Mouse (Mus musculus): Measurements from ENCODE around the gene Ankrd10.
"Not testable (repeated sequence)": the region's sequence is repeated elsewhere in the genome, so short reads cannot be mapped to it uniquely, and the experiment has no call there.

Ankrd10 gene

GRCm38 (mm10) chr8:11614126-11614835 is 21.3 kb downstream of the Ankrd10 start:
- in situ Hi-C loops (cut with MboI; ENCODE audit: low sequenced_read_pairs) = loop anchor here (10.0 kb wide), 1 partner anchor 109 kb away; no protein-coding TSS in a partner anchor

GRCm38 (mm10) chr8:11608848-11609247 is 26.7 kb downstream of the Ankrd10 start:
- in situ Hi-C loops (cut with MboI; ENCODE audit: low sequenced_read_pairs) = no loop called here

DNA sequence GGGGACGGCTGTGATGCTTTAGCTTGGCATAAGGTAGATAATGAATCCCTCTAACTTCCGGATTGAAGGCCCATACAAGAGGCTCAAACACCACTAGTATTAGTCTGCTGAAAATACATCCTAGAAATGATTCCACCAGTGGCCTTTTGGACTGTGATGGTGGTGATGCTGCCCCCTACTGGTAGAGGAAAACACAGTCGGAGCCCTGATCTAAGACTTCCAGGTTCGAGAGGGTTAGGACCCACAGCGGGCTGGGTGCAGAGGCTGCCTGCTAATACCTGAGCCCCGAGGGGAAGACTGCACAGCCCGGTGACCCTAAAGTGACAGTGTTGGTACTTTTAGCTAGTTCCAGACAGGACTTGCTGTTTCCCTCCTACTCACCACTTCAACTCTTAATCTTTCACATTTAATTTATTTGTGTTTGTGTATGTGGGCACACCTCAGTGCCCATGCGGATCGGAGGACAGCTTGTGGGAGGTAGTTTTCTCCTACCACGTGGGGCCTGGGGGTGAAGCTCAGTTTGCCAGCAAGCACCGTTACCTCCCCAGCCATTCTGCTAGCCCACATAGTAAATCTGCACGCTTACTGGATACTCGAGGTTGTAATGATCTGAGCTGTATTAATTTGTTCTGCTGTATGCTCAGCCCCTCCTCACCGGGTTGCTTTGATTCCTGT is 33.4 kb downstream of the Ankrd10 start:
- in situ Hi-C loops (cut with MboI; ENCODE audit: low sequenced_read_pairs) = no loop called here

DNA sequence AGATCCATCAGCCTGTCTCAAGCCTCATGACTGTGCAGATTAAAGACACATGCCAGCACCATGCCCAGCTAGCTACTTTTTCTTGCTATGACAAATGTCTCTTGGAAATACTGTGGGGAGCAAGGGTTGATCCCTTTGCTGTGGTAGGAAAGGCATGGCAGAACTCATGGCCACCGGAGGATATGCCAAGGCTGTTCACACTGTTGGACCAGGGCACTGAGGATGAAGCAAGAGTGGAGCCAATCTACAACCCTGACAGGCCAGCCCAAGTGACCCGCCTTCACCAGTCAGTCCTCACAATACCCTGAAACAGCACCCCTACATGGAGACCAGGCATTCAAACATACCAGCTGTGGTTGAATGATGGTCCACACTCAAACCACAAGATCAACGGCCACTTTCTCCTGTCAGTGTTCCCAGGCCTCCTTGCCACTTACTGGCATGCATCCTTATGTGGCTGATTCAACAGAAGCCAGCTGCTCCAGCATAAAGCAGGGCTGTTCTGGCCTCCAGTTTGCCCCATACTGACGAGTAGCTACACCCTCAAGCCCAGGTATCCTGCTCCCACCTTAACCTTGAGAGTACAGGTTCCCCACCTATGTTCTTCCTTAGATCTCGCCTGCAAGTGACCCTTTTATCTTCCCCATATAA is 35.1 kb downstream of the Ankrd10 start:
- in situ Hi-C loops (cut with MboI; ENCODE audit: low sequenced_read_pairs) = no loop called here

GRCm38 (mm10) chr8:11593222-11593884 is 42.2 kb downstream of the Ankrd10 start:
- in situ Hi-C loops (cut with MboI; ENCODE audit: low sequenced_read_pairs) = no loop called here

DNA sequence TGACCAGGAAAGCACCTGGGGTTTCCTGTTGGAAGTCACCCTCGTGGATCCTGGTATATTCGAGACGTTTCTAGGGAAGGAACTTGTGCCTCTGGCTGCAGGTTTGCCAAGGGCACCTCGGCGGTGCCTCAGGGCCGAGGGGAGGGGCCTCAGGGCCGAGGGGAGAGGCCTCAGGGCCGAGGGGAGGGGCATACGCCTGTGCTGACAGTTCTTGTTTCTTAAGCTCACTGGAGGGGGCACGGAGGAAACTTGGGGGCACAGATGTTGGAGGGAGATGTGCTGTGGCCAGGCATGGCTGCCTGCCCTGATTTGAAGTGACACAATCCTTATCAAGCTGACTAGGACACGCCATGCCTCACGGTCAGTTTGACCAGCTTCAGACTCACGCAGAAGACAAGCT is 43.3 kb downstream of the Ankrd10 start:
- in situ Hi-C loops (cut with MboI; ENCODE audit: low sequenced_read_pairs) = no loop called here

GRCm38 (mm10) chr8:11591837-11592236 is 43.7 kb downstream of the Ankrd10 start:
- in situ Hi-C loops (cut with MboI; ENCODE audit: low sequenced_read_pairs) = no loop called here

DNA sequence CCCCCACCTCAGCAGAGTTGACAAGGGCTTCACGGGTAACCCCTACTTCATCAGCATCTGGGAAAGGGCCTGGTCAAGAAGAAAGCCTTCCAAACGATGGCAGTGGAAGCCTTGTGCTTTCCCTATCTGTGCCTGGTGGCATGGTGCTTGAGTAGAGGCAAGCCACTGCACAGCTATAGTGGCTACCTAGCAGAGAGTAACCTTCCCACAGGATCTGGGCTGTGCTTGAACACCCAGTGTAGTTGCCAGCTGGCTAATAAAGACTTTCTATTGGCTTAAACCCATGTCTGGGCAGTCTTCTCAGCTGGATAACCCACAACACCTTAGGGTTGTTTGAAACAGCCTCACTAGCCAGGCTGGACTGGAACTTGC is 49.2 kb downstream of the Ankrd10 start:
- in situ Hi-C loops (cut with MboI; ENCODE audit: low sequenced_read_pairs) = no loop called here

GRCm38 (mm10) chr8:11585513-11586373 is 49.8 kb downstream of the Ankrd10 start:
- in situ Hi-C loops (cut with MboI; ENCODE audit: low sequenced_read_pairs) = no loop called here

- in situ Hi-C loops (cut with MboI; ENCODE audit: low sequenced_read_pairs) = no loop called here
Observed at GRCm38 (mm10) chr8:11575604-11576384, 59.8 kb downstream of the Ankrd10 start.

DNA sequence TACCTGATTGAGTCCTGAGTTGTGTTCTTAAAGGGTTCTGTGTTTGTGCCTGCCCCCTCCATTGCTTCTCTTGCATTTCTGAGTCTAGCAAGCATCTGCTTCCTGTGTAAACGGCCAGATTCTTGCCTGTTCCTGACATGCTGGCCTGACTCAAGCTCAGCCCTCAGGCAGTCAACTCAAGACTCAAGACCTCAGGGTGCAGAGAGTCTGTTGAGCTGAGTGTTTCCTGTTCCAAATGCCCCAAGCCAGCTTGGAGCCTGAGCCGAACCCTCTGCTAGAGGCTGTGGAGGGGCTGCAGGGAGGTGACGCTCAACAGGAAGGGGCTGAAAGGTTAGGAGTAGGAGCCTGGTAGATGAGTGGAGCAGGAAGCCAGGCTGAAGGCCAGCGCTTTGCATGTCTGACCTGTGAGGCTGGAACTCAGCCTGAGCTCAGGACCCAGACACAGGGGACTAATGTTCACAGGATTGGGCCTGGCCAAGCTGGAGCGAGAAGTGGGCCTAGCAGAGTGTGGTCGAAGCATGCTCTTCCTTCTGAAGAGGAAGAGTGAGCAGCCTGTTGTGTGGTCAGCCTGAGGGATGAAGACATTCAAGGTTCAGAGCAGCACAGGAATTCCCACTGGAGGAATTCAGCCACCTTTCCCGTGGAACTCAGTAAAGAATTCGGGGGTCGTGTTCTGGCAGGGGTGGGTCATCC is 60.5 kb downstream of the Ankrd10 start:
- in situ Hi-C loops (cut with MboI; ENCODE audit: low sequenced_read_pairs) = no loop called here

- in situ Hi-C loops (cut with MboI; ENCODE audit: low sequenced_read_pairs) = no loop called here
Observed at GRCm38 (mm10) chr8:11572428-11572827, 63.1 kb downstream of the Ankrd10 start.

DNA sequence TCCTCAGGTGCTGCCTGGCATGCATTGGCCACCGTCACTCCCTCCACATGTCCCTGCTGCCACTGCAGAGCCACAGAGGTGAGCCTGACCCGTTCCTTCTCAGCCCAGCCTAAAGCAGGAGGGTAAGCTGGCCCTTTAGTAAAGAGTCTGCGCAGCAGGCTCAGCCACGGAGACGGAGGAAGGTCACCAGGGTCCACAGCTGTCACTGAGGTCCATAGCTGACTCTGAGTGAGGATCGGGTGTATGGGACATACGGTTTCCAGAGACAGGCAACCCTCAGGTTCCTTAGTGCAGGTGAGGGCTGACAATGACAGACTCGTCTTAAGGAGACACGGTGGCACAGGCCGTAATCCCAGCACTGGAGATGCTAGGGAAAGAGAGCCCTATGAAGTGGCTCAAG is 63.6 kb downstream of the Ankrd10 start:
- in situ Hi-C loops (cut with MboI; ENCODE audit: low sequenced_read_pairs) = no loop called here

GRCm38 (mm10) chr8:11570742-11571141 is 64.8 kb downstream of the Ankrd10 start:
- in situ Hi-C loops (cut with MboI; ENCODE audit: low sequenced_read_pairs) = no loop called here

- in situ Hi-C loops (cut with MboI; ENCODE audit: low sequenced_read_pairs) = no loop called here
Observed at GRCm38 (mm10) chr8:11569260-11570097, 66.1 kb downstream of the Ankrd10 start.

DNA sequence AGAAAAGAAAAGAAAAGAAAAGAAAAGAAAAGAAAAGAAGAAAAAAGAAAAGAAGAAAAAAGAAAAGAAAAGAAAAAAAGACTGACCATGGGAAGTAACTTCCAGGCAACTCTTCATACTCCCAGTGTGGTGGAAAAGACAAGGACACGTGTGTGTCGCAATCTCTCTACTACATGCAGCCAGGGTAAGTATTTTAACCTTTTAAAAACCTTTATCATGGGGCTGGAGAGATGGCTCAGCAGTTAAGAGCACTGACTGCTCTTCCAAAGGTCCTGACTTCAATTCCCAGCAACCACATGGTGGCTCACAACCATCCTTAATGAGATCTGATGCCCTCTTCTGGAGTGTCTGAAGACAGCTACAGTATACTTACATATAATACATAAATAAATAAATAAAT is 67.4 kb downstream of the Ankrd10 start:
- in situ Hi-C loops (cut with MboI; ENCODE audit: low sequenced_read_pairs) = not testable (repeated sequence)

DNA sequence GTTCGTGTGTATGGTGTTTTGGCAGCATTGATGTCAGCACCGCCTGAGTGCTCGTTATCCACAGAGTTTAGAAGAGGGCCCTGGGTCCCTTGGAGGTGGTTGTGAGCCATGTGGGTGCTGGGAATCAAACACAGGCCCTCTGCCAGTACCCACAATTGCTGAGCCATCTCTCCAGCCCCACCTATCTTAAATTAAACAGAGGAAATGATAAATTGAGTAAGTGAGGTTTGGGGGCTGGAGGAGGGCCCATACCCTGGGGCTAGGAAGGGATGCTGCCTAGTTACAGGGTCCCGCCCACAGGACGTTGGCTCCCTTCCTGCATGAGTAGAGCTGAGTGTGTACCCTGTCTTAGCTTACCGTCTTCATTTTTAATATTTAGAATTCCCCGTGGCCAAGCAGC is 70.8 kb downstream of the Ankrd10 start:
- in situ Hi-C loops (cut with MboI; ENCODE audit: low sequenced_read_pairs) = no loop called here

DNA sequence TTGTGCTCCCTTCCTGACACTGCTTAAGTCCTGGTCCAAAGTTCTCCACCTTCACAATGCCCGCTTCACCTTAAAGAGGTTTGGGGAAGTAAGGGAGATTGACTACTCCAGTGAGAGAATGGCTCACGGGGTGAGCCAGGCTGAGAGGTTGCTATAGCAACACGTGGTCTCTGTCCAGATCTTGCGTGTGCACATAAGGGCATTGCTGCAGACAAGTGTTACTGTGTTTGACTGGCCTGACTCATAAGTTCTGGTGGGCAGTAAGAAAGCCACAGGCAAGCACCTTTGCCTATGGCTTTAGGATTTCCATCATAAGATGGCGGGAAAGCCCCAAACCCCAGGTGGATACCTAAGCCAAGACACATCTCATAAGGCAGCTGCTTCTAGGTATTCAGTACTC is 71.3 kb downstream of the Ankrd10 start:
- in situ Hi-C loops (cut with MboI; ENCODE audit: low sequenced_read_pairs) = no loop called here
